Mouse (Mus musculus) left cerebral cortex, adult 2 months (tissue): Measurements from ENCODE around the gene Sbf1. TPM values are rescaled to one million over a fixed set of nuclear protein-coding genes. Genes with fewer than 3 reads are reported as not detected.

ENCODE experiments used
- DNase-seq, 2 experiments: peaks; one replicate each; pipeline ENCODE4 v3.0.0; 2021 to 2022; ENCODE audit warnings: low spot score in 2 of 2, mixed read lengths in 1 of 2; ENCODE audit errors: extremely low spot score in 1 of 2
- H3K27ac ChIP-seq: fragments of 200-600 bp; 2 replicates; pipeline ENCODE4 v1.8.1; 2022
- H3K4me3 ChIP-seq: fragments of 200-600 bp; 2 replicates; pipeline ENCODE4 v1.8.1; 2022
- CTCF ChIP-seq: fragments of 200-600 bp; IDR thresholded peaks from 2 replicates; pipeline ENCODE4 v1.8.1; 2022; ENCODE audit warnings: antibody characterized with exemption, mild to moderate bottlenecking, moderate library complexity
- intact Hi-C: fragments of 180-260 bp; cut with DNase I; formaldehyde crosslinking; loops from one replicate; pipeline ENCODE4 v1.15.1; 2025
- microRNA-seq, 2 experiments: library from miRNA; unstranded; fragments of <30 nt; microRNA quantifications; one replicate each; pipeline ENCODE4 v1.2.0; 2021
- total RNA-seq, 2 experiments: library from RNA; stranded (reverse); gene quantifications; 2 replicates each; pipeline ENCODE4 v1.2.3; 2021

The Sbf1 gene
- total RNA-seq, 2 experiments from 2014 or later = 244 to 245 TPM

DNA sequence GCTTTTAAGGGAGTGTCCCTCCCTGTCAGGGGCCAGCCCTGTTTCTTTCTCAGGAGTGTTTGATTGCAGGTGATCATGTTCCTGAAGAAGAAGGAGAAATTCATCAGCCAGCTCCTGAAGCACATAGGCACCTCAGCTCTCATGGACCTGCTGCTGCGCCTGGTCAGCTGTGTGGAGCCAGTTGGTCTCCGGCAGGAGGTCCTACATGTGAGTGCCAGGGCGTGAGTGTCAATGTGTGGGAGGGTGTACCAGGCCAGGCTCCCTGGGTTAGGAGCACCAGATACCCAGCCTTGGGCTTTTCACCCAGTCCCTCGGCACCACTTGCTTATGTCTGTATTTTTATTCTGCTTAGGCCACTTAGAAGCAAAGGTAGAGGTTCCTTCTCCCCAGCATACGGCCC is 56.1 kb downstream of the Sbf1 start:
- Histone ChIP-seq H3K27ac (no peak overlapping the region), H3K4me3 (no peak overlapping the region)
- intact Hi-C loops = no loop called here
- TF ChIP-seq CTCF = no peak
- DNase-seq = no peak

DNA sequence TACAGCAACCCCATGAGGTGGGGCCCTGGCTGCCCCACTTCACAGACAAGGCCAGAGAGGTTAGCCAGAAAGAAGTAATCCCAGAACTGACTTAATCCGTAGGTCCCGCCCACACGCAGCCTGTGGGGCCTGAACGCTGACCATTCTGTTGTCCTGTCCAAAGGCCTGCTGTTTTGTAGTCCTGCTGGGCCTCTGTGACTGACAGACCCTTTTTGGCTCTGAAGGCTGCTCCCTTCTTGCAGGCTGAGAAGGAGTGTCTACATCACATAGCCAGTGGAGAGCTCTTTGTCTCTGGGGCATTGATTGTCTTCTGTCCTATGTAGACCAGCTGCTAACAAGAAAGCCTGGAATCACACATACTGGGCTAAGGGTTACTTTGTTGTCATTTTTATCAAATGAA is 59.8 kb downstream of the Sbf1 start:
- no peak overlapping the region for H3K27ac ChIP-seq
- intact Hi-C loops = no loop called here

DNA sequence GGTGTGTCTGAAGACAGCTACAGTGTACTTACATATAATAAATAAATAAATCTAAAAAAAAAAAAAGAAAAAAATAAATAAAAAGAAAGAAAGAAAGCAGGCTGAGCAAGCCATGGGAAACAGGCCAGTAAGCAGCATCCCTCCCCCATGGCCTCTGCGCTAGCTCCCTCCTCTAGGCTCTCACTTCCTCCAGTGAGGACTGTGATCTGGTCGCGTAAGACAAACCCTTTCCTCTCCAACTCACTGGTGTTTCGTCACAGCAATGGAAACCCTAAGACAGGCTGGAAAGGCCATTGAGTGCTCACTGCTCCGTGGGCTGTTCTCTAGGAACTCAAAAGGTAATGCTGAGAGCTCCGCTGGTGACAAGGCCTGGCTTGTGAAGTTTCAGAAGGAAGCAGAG is 66.0 kb downstream of the Sbf1 start:
- H3K27ac ChIP-seq = no peak overlapping the region
- intact Hi-C loops = no loop called here
- no peak overlapping the region for H3K4me3 ChIP-seq
- no peak for DNase-seq
- no peak for TF ChIP-seq CTCF

More for the DNA sequence above, 59.8 kb downstream of the Sbf1 start:
- no peak for DNase-seq
- no peak for TF ChIP-seq CTCF
- no peak overlapping the region for H3K4me3 ChIP-seq

DNA sequence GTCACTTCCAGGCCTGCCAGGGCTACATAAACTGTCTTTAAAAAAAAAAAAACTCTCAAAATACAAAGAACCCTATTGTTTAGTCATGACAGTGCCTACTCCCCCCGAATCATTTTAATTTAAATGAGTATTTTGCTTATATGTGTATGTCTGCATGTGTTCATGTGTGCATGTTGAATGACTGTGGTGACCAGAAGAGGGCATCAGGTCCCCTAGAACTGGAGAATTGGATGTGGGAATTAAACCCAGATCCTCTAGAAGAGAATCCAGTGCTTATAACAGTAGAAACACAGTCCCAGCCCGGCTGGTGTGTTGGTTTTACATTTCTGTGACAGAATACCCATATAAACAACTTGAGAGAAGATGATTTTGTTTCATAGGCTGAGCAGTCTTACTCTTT is 74.1 kb downstream of the Sbf1 start:
- peak; percentile 25 for TF ChIP-seq CTCF
- DNase-seq = no peak
- H3K27ac ChIP-seq = no peak overlapping the region
- intact Hi-C loops = no loop called here
- H3K4me3 ChIP-seq = no peak overlapping the region

DNA sequence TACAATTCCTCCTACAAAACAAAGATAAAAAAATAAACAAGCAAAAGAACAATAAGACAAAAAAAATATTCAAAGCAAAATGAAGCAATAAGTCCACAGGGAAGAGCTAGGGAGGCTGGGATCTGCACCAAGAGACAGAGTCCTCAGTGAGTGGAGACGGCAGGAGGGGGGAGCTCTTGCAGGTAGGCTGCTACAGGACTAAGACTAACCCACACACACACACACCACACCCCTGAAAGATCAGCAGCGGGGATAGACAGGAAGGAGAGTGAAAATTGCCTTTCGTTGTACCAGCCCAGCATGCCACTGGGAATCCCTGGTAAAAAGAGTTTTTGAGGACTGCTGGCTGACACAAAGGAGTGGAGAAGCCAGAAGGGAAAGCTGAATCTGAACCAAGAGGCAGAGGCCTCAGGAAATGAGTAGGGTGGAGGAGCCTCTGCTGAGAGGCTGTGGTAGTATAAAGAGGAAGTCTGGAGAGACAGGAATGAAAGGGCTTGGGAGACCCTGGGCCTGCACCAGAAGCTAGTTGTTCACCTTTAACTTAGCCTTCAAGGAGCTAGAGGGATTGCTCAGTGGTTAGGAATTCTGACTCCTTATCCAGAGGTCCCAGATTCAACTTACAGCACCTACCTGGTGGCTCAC is 75.2 kb downstream of the Sbf1 start:
- intact Hi-C loops = no loop called here
- no peak for DNase-seq
- Histone ChIP-seq H3K27ac (no peak overlapping the region; the same call in 1 of the 2 replicates), H3K4me3 (no peak overlapping the region)
- TF ChIP-seq CTCF = no peak

Small RNA genes within 50 kb of the gene (microRNA-seq; reads per million reads assigned to microRNA genes)
- gene Mir6959 = 6.6 to 7.4 reads per million in 2 experiments

Other genes with a start within 250 kb of the Sbf1 start
- gene Trabd, start 240.2 kb downstream of the Sbf1 start, total RNA-seq = 10 to 100 TPM; 17.5 to 20.5 TPM
- gene Selenoo, start 226.2 kb downstream of the Sbf1 start, total RNA-seq = 10 to 100 TPM; 21.1 to 21.3 TPM
- gene Tubgcp6, start 192.2 kb downstream of the Sbf1 start, total RNA-seq = 10 to 100 TPM; 34.7 to 35.3 TPM
- 10 to 100 TPM; 16.8 to 17.3 TPM for gene Hdac10, start 186.6 kb downstream of the Sbf1 start, total RNA-seq
- 1 to 10 TPM; 8.3 to 9.3 TPM for gene Mapk12, start 174.6 kb downstream of the Sbf1 start, total RNA-seq
- 10 to 100 TPM; 61.8 to 63.5 TPM for gene Mapk11, start 165.7 kb downstream of the Sbf1 start, total RNA-seq
- 10 to 100 TPM; 49.4 to 53.3 TPM for gene Plxnb2, start 134.5 kb downstream of the Sbf1 start, total RNA-seq
- gene Dennd6b, start 118.8 kb downstream of the Sbf1 start, total RNA-seq = 10 to 100 TPM; 52.2 to 53.9 TPM
- 100 to 1,000 TPM; 161 to 171 TPM for gene Ppp6r2, start 103.8 kb downstream of the Sbf1 start, total RNA-seq
- gene Adm2, start 7.4 kb upstream of the Sbf1 start, total RNA-seq = not detected
- gene Miox, start 19.1 kb upstream of the Sbf1 start, total RNA-seq = not detected
- gene Lmf2, start 40.3 kb upstream of the Sbf1 start, total RNA-seq = 10 to 100 TPM; 18.8 to 19.8 TPM
- gene Ncaph2, start 40.4 kb upstream of the Sbf1 start, total RNA-seq = 100 to 1,000 TPM; 108 TPM
- 10 to 100 TPM; 28.5 to 29.1 TPM for gene Sco2, start 58.5 kb upstream of the Sbf1 start, total RNA-seq
- gene Tymp, start 61.7 kb upstream of the Sbf1 start, total RNA-seq = 1 to 10 TPM in 1 of 2 experiments, under 1 TPM in 1; 0.77 to 2.1 TPM
- 1 to 10 TPM; 1.1 to 1.8 TPM for gene Odf3b, start 64.0 kb upstream of the Sbf1 start, total RNA-seq
- under 1 TPM; 0.35 to 0.72 TPM for gene Klhdc7b, start 69.6 kb upstream of the Sbf1 start, total RNA-seq
- not detected for gene Syce3, start 95.2 kb upstream of the Sbf1 start, total RNA-seq
- 1 to 10 TPM; 2.3 to 3.0 TPM for gene Cpt1b, start 110.6 kb upstream of the Sbf1 start, total RNA-seq
- gene C730034F03Rik, start 114.3 kb upstream of the Sbf1 start, total RNA-seq = 1 to 10 TPM; 2.2 to 2.7 TPM
- not detected for gene Gm44502, start 114.4 kb upstream of the Sbf1 start, total RNA-seq
- gene Chkb, start 114.6 kb upstream of the Sbf1 start, total RNA-seq = 10 to 100 TPM; 42.5 to 45.2 TPM
- gene Mapk8ip2, start 138.6 kb upstream of the Sbf1 start, total RNA-seq = 100 to 1,000 TPM; 227 to 234 TPM
- gene Arsa, start 162.1 kb upstream of the Sbf1 start, total RNA-seq = 10 to 100 TPM; 32.0 to 33.0 TPM
- gene Shank3, start 184.3 kb upstream of the Sbf1 start, total RNA-seq = 100 to 1,000 TPM; 222 to 239 TPM